Mouse (Mus musculus): Measurements from ENCODE around the gene Fads6.

Gene Fads6

GRCm38 (mm10) chr11:115297214-115297826 is at the start of gene Fads6:
TSS of gene Fads6 (minus strand) at chr11:115297663.
- DNase-seq (ENCODE audit: low spot score) = peak; percentile 74

- DNase-seq (ENCODE audit: low spot score) = no peak
Observed at GRCm38 (mm10) chr11:115345515-115345914, 48.1 kb upstream of the Fads6 start.

GRCm38 (mm10) chr11:115344967-115345366 is 47.5 kb upstream of the Fads6 start:
- no peak for DNase-seq (ENCODE audit: low spot score)

GRCm38 (mm10) chr11:115341866-115342265 is 44.4 kb upstream of the Fads6 start:
- no peak for DNase-seq (ENCODE audit: low spot score)

- DNase-seq (ENCODE audit: low spot score) = no peak
Observed at GRCm38 (mm10) chr11:115341246-115341645, 43.8 kb upstream of the Fads6 start.

- DNase-seq (ENCODE audit: low spot score) = no peak
Observed at GRCm38 (mm10) chr11:115337826-115338225, 40.4 kb upstream of the Fads6 start.

- DNase-seq (ENCODE audit: low spot score) = no peak
Observed at GRCm38 (mm10) chr11:115337350-115337749, 39.9 kb upstream of the Fads6 start.

GRCm38 (mm10) chr11:115336115-115336514 is 38.7 kb upstream of the Fads6 start:
- no peak for DNase-seq (ENCODE audit: low spot score)

GRCm38 (mm10) chr11:115335223-115335622 is 37.8 kb upstream of the Fads6 start:
- DNase-seq (ENCODE audit: low spot score) = no peak

GRCm38 (mm10) chr11:115334531-115334930 is 37.1 kb upstream of the Fads6 start, which contains the start of gene Otop3:
TSS of gene Otop3 (plus strand) at chr11:115334731.
- no peak for DNase-seq (ENCODE audit: low spot score)

- DNase-seq (ENCODE audit: low spot score) = no peak
Observed at GRCm38 (mm10) chr11:115329339-115329738, 31.9 kb upstream of the Fads6 start.

GRCm38 (mm10) chr11:115326730-115327129 is 29.3 kb upstream of the Fads6 start:
- DNase-seq (ENCODE audit: low spot score) = no peak

GRCm38 (mm10) chr11:115323354-115323753 is 25.9 kb upstream of the Fads6 start:
- no peak for DNase-seq (ENCODE audit: low spot score)

- DNase-seq (ENCODE audit: low spot score) = peak; percentile 57
Observed at GRCm38 (mm10) chr11:115321906-115322693, 24.6 kb upstream of the Fads6 start, which contains the start of gene Ush1g. TSS of gene Ush1g (minus strand) at chr11:115322041.

- no peak for DNase-seq (ENCODE audit: low spot score)
Observed at GRCm38 (mm10) chr11:115319704-115320383, 22.4 kb upstream of the Fads6 start.

GRCm38 (mm10) chr11:115318245-115319027 is 21.0 kb upstream of the Fads6 start:
- DNase-seq (ENCODE audit: low spot score) = peak; percentile 41

GRCm38 (mm10) chr11:115317204-115317603 is 19.7 kb upstream of the Fads6 start:
- no peak for DNase-seq (ENCODE audit: low spot score)

GRCm38 (mm10) chr11:115314249-115314648 is 16.8 kb upstream of the Fads6 start:
- no peak for DNase-seq (ENCODE audit: low spot score)

- no peak for DNase-seq (ENCODE audit: low spot score)
Observed at GRCm38 (mm10) chr11:115308781-115309180, 11.3 kb upstream of the Fads6 start.

GRCm38 (mm10) chr11:115306863-115307262 is 9.4 kb upstream of the Fads6 start, which contains the start of gene Otop2:
TSS of gene Otop2 (plus strand) at chr11:115307163.
- no peak for DNase-seq (ENCODE audit: low spot score)

- no peak for DNase-seq (ENCODE audit: low spot score)
Observed at GRCm38 (mm10) chr11:115303167-115303566, 5.7 kb upstream of the Fads6 start.

- no peak for DNase-seq (ENCODE audit: low spot score)
Observed at GRCm38 (mm10) chr11:115301351-115301750, 3.9 kb upstream of the Fads6 start.
